Mouse (Mus musculus) liver, embryonic 14.5 days (tissue): ENCODE results near the gene Ccdc86.

Source experiments
- CTCF ChIP-seq: IDR thresholded peaks from 2 replicates; pipeline ENCODE4 v1.5.1; 2016; ENCODE audit warnings: antibody characterized with exemption, low read depth, control low read depth
- EP300 ChIP-seq: IDR thresholded peaks from 2 replicates; pipeline ENCODE4 v1.6.1; 2016; ENCODE audit warnings: antibody characterized with exemption, low read depth

DNA sequence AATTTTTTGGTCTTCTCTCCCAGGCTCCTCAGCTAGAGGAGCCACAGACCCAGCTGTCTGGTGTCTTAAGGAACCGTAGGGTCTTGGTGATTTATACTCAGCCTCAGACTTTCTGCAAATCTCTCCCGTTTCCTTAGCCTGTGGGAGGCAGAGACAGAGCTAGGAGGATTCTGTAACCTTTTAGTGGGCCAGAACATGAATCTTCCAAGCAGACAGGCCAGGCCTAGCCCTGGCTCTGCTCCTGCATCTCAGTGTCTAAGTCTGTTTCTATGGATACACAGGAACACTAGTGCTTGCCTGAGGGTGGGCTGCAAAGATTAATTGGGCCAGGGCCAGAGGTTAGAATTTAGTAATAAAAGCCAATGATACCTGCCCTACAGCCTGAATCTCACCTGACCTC, 24.1 kb upstream of the Ccdc86 start:
- TF ChIP-seq CTCF (no peak), EP300 (no peak)
